Mouse (Mus musculus) stomach, embryonic 15.5 days (tissue): ENCODE results near the gene Extl2. TPM values are rescaled to one million over a fixed set of nuclear protein-coding genes. Genes with fewer than 3 reads are reported as not detected.

Source experiments
- ATAC-seq: fragments of 200-750 bp; cut with Nextera tagmentation; 2 replicates; pipeline ENCODE4 v1.8.0; 2017; ENCODE audit warnings: low read depth, moderate number of reproducible peaks, moderate TSS enrichment; ENCODE audit not compliant: insufficient read depth, low FRiP score
- H3K27ac ChIP-seq: fragments of 300-500 bp; sonication (generic); 2 replicates; pipeline ENCODE4 v1.5.1; 2015; ENCODE audit warnings: mild to moderate bottlenecking, inconsistent platforms
- H3K27me3 ChIP-seq: fragments of 300-500 bp; sonication (generic); replicated peaks from 2 replicates; pipeline ENCODE4 v1.6.1; 2015; ENCODE audit warnings: inconsistent platforms
- H3K36me3 ChIP-seq: fragments of 300-500 bp; sonication (generic); 2 replicates; pipeline ENCODE4 v1.6.1; 2015; ENCODE audit warnings: inconsistent platforms
- H3K4me1 ChIP-seq: fragments of 300-500 bp; sonication (generic); 2 replicates; pipeline ENCODE4 v1.6.1; 2015; ENCODE audit warnings: inconsistent platforms
- H3K4me2 ChIP-seq: fragments of 300-500 bp; sonication (generic); 2 replicates; pipeline ENCODE4 v1.6.1; 2015; ENCODE audit warnings: mild to moderate bottlenecking, inconsistent platforms
- H3K4me3 ChIP-seq: fragments of 300-500 bp; sonication (generic); replicated peaks from 2 replicates; pipeline ENCODE4 v1.5.1; 2015; ENCODE audit warnings: inconsistent platforms
- H3K9ac ChIP-seq: fragments of 300-500 bp; sonication (generic); 2 replicates; pipeline ENCODE4 v1.6.1; 2015; ENCODE audit warnings: inconsistent platforms
- H3K9me3 ChIP-seq: fragments of 300-500 bp; sonication (generic); 2 replicates; pipeline ENCODE4 v1.6.1; 2016; ENCODE audit warnings: inconsistent platforms
- WGBS: fragments of 180-500 bp; shearing (Covaris S2); methylation state at CpG from one replicate; pipeline ENCODE4 v1.1.7; 2015; 5-methylcytosine and 5-hydroxymethylcytosine counted together
- polyA plus RNA-seq: library from polyadenylated mRNA; unstranded; fragments of >200 nt; fragmentation: Nextera tagmentation; extraction: Ambion mirVana; gene quantifications from 2 replicates; pipeline ENCODE4 v1.2.1, GENCODE M21; 2015

Gene Extl2
- polyA plus RNA-seq, 1 experiment from 2014 or later: 20.1 TPM

- no peaks in the 10 kb centered on the region for H3K9me3 ChIP-seq
- no peaks in the 10 kb centered on the region for H3K27me3 ChIP-seq
- H3K9ac ChIP-seq: no peak overlapping the region
- ATAC-seq: no peak
- no peak overlapping the region for H3K4me3 ChIP-seq
- H3K4me1 ChIP-seq: no peaks in the 10 kb centered on the region
- no peak overlapping the region for H3K27ac ChIP-seq
- H3K36me3 ChIP-seq: no peaks in the 10 kb centered on the region
- no peak overlapping the region for H3K4me2 ChIP-seq
- WGBS: 88% methylated on average over 13 of the region's 13 CpGs
Observed at GRCm38 (mm10) chr3:116016116-116016515, 8.9 kb downstream of the Extl2 start.

GRCm38 (mm10) chr3:116018606-116019005, 11.3 kb downstream of the Extl2 start:
- ATAC-seq: no peak
- H3K27me3 ChIP-seq: no peaks in the 10 kb centered on the region
- no peaks in the 10 kb centered on the region for H3K4me1 ChIP-seq
- no peak overlapping the region for H3K4me3 ChIP-seq
- WGBS: 73% methylated on average over 4 of the region's 4 CpGs
- no peaks in the 10 kb centered on the region for H3K36me3 ChIP-seq
- H3K4me2 ChIP-seq: no peak overlapping the region
- no peaks in the 10 kb centered on the region for H3K9me3 ChIP-seq
- no peak overlapping the region for H3K27ac ChIP-seq
- H3K9ac ChIP-seq: no peak overlapping the region

DNA sequence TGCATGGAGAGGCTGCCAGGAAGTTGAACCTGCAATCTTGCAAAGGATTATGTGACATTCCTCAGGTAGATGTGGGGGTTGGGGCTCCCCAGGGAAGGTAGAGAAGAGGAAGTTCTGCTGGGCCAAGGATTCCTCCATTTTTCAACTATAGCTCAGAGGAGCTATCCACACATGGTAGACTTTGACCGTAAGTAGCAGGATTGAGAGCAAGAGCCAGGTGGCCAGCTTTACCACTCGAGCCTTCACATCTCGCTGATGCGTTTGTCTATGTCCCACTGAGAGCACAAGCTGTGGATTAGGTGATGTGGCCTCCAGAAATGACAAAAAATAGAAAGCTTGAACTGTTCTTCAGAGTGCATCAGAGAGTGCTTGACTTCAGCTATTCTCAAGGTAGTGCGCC, 11.9 kb downstream of the Extl2 start:
- Histone ChIP-seq H3K9me3 (no peaks in the 10 kb centered on the region), H3K9ac (no peak overlapping the region), H3K27me3 (no peaks in the 10 kb centered on the region), H3K4me3 (no peak overlapping the region), H3K27ac (no peak overlapping the region), H3K4me1 (no peaks in the 10 kb centered on the region), H3K4me2 (no peak overlapping the region), H3K36me3 (no peaks in the 10 kb centered on the region)
- ATAC-seq: no peak
- 85% methylated on average over 5 of the region's 5 CpGs for WGBS

DNA sequence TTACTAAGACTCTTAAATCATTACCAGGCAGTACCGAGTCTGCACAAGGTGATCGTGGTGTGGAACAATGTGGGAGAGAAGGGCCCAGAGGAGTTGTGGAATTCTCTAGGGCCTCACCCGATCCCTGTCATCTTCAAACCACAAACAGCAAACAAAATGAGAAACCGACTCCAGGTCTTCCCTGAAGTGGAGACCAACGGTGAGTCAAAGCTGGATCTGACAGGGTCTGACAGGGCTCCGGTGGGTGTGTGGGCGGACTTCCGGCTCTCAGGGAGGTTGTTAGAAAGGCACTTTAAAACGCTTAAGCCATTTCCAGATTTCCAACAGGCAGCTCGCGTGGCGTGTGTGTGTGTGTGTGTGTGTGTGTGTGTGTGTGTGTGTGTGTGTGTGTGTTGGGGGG, 17.0 kb downstream of the Extl2 start:
- WGBS: 79% methylated on average over 12 of the region's 12 CpGs
- H3K9me3 ChIP-seq: no peaks in the 10 kb centered on the region
- no peaks in the 10 kb centered on the region for H3K4me1 ChIP-seq
- peaks cover 4% of the 10 kb centered on the region; the same call in 1 of the 2 replicates for H3K36me3 ChIP-seq
- no peak for ATAC-seq
- no peak overlapping the region for H3K4me3 ChIP-seq
- H3K4me2 ChIP-seq: no peak overlapping the region
- no peaks in the 10 kb centered on the region for H3K27me3 ChIP-seq
- H3K9ac ChIP-seq: no peak overlapping the region
- no peak overlapping the region for H3K27ac ChIP-seq

- Histone ChIP-seq H3K4me1 (no peaks in the 10 kb centered on the region), H3K9me3 (no peaks in the 10 kb centered on the region), H3K36me3 (peaks cover 4% of the 10 kb centered on the region; the same call in 1 of the 2 replicates), H3K27me3 (no peaks in the 10 kb centered on the region), H3K4me3 (no peak overlapping the region), H3K9ac (no peak overlapping the region), H3K27ac (no peak overlapping the region), H3K4me2 (no peak overlapping the region)
- no peak for ATAC-seq
- WGBS: 84% methylated on average over 5 of the region's 5 CpGs
Observed at GRCm38 (mm10) chr3:116024669-116025068, 17.4 kb downstream of the Extl2 start.

DNA sequence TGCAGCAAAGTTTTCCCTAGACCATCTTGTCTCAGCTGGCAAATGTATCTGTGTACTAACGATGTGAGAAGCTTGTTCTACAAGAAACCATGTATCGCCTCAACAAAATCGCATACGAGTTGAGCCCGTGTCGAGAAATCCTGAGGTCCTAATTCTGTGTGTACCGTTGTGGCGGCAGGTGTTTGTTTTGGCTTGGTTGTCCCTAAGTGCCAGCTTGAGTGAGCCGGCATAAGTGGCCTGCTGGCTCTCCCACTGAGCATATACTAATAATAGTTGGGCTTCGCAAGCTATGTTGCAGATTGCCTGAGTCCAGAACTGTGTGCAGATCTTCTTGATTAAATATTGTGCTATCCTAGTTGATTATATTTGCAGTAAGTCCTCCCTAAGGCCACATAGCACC, 18.4 kb downstream of the Extl2 start:
- ATAC-seq: no peak
- WGBS: 92% methylated on average over 10 of the region's 10 CpGs
- Histone ChIP-seq H3K9me3 (no peaks in the 10 kb centered on the region), H3K4me1 (no peaks in the 10 kb centered on the region), H3K27me3 (no peaks in the 10 kb centered on the region), H3K27ac (no peak overlapping the region), H3K4me2 (no peak overlapping the region), H3K4me3 (no peak overlapping the region), H3K9ac (no peak overlapping the region), H3K36me3 (peaks cover 4% of the 10 kb centered on the region; the same call in 1 of the 2 replicates)

DNA sequence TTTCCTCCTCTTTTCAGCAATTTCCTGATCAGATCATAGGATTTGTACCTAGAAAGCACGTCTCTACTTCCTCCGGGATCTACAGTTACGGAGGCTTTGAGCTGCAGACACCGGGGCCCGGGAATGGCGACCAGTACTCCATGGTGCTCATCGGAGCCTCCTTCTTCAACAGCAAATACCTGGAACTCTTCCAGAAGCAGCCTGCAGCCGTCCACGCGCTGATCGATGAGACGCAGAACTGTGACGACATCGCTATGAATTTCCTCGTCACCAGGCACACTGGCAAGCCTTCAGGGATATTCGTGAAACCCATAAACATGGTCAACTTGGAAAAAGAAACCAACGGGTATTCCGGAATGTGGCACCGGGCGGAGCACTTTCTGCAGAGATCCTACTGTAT, 19.7 kb downstream of the Extl2 start:
- no peak overlapping the region for H3K27ac ChIP-seq
- 92% methylated on average over 20 of the region's 20 CpGs for WGBS
- H3K36me3 ChIP-seq: peaks cover 4% of the 10 kb centered on the region; the same call in 1 of the 2 replicates
- H3K4me3 ChIP-seq: no peak overlapping the region
- H3K4me2 ChIP-seq: no peak overlapping the region
- no peak for ATAC-seq
- H3K9ac ChIP-seq: no peak overlapping the region
- H3K9me3 ChIP-seq: no peaks in the 10 kb centered on the region
- H3K27me3 ChIP-seq: no peaks in the 10 kb centered on the region
- H3K4me1 ChIP-seq: no peaks in the 10 kb centered on the region

DNA sequence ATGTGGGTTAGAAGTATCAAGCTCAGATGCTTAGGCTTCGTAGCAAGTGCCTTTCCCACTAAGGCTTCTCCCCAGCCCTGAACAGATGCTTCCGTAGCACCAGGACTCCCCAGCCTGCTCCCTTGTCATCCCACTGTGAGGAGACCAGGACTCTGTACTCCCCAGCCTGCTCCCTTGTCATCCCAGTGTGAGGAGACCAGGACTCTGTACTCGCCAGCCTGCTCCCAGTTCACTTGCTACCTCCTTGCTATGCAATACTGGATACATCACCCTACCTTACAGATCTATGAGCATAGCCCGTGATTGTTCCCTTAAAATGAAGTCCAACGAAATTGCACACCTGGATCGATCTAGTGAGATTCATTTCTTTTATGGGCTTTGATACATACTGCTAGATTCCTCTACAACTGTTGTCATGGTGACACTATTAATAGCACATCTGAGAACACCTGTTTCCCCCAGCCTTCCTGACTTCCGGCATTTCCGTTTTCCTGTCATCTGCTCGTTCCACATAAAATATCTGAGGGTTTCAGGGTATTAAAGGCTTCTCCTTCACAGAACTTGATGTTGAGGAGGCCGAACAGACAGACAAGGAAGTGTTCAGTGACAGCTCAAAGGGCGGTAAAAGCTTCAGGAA, 23.0 kb downstream of the Extl2 start:
- H3K9me3 ChIP-seq: no peaks in the 10 kb centered on the region
- no peak for ATAC-seq
- peaks cover 4% of the 10 kb centered on the region; the same call in 1 of the 2 replicates for H3K36me3 ChIP-seq
- H3K27me3 ChIP-seq: no peaks in the 10 kb centered on the region
- WGBS: 61% methylated on average over 11 of the region's 11 CpGs
- no peaks in the 10 kb centered on the region for H3K4me1 ChIP-seq
- no peak overlapping the region for H3K9ac ChIP-seq
- H3K4me2 ChIP-seq: no peak overlapping the region
- H3K27ac ChIP-seq: no peak overlapping the region
- no peak overlapping the region for H3K4me3 ChIP-seq

DNA sequence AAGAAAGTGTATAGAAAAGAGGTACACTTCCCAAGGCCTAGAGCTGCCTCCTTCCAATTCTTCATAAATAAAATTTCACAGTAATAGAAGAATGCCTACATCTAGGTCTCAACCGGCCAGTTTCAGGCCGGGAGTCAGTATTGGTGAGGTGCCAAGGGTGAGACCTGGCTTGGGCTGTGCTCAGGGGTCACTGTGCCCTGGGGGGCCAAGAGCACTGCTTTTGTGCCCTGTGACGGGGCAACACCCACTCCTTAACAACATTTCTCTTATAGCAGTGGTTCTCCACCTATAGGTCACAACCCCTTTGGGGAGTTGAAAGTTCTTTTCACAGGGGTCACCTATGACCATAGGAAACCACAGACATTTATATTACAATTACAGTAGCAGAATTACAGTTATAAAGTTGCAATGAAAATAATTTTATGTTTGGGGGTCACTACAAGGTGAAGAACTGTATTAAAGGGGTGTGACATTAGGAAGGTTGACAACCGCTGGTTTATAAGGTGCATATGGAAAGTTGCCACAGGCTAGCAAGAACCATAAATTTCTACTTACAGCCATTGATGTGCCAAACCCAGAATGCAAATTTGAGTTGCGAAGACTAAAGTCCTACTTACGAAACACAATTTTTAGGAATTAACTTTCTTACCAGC, 26.1 kb downstream of the Extl2 start:
- H3K36me3 ChIP-seq: no peaks in the 10 kb centered on the region
- no peak overlapping the region for H3K4me2 ChIP-seq
- 59% methylated on average over 6 of the region's 6 CpGs for WGBS
- no peaks in the 10 kb centered on the region for H3K27me3 ChIP-seq
- H3K9ac ChIP-seq: no peak overlapping the region
- H3K4me3 ChIP-seq: no peak overlapping the region
- no peaks in the 10 kb centered on the region for H3K9me3 ChIP-seq
- H3K4me1 ChIP-seq: no peaks in the 10 kb centered on the region
- H3K27ac ChIP-seq: no peak overlapping the region
- ATAC-seq: no peak

DNA sequence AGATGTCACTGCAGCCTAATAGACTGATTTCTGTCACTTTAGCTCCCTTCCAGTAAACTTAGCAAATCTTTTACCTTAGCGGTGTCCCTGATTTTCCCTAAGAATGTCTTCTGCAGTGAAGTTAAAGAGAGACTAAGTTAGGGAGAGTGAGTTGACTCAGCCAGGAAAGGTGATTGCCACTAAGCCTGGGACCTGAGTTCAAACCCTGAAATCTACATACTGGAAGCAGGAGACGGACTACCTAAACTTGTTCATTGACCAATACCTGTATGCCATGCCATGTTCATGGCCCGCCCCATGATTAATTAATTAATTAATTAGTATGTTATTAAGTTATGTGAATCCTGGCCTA, 26.6 kb downstream of the Extl2 start:
- 57% methylated on average over 3 of the region's 3 CpGs for WGBS
- Histone ChIP-seq H3K4me1 (no peaks in the 10 kb centered on the region), H3K9ac (no peak overlapping the region), H3K4me2 (no peak overlapping the region), H3K36me3 (no peaks in the 10 kb centered on the region), H3K4me3 (no peak overlapping the region), H3K27me3 (no peaks in the 10 kb centered on the region), H3K9me3 (no peaks in the 10 kb centered on the region), H3K27ac (no peak overlapping the region)
- ATAC-seq: no peak

- H3K27me3 ChIP-seq: no peaks in the 10 kb centered on the region
- H3K36me3 ChIP-seq: no peaks in the 10 kb centered on the region
- no peak for ATAC-seq
- H3K9ac ChIP-seq: no peak overlapping the region
- 80% methylated on average over 3 of the region's 3 CpGs for WGBS
- H3K4me3 ChIP-seq: no peak overlapping the region
- no peak overlapping the region for H3K4me2 ChIP-seq
- no peak overlapping the region for H3K27ac ChIP-seq
- no peaks in the 10 kb centered on the region for H3K9me3 ChIP-seq
- no peaks in the 10 kb centered on the region for H3K4me1 ChIP-seq
Observed at GRCm38 (mm10) chr3:116040776-116041175, 33.5 kb downstream of the Extl2 start.

- 65% methylated on average over 2 of the region's 2 CpGs for WGBS
Observed at GRCm38 (mm10) chr3:116046000-116046399, 38.7 kb downstream of the Extl2 start.

More at GRCm38 (mm10) chr3:116046000-116046399, 38.7 kb downstream of the Extl2 start:
- Histone ChIP-seq H3K27ac (no peak overlapping the region), H3K9me3 (no peaks in the 10 kb centered on the region), H3K4me1 (no peaks in the 10 kb centered on the region), H3K27me3 (no peaks in the 10 kb centered on the region), H3K4me3 (no peak overlapping the region), H3K4me2 (no peak overlapping the region), H3K9ac (no peak overlapping the region), H3K36me3 (no peaks in the 10 kb centered on the region)
- ATAC-seq: no peak
